Mouse (Mus musculus) small intestine, adult 2 months (tissue): Measurements from ENCODE around the gene Slc6a5.

Source experiments
- CTCF ChIP-seq: fragments of 200-500 bp; IDR thresholded peaks from 2 replicates; pipeline ENCODE4 v1.5.1; 2012; ENCODE audit warnings: low read depth, mild to moderate bottlenecking, control low read depth, inconsistent platforms, low read length, moderate library complexity, mixed read lengths; ENCODE audit not compliant: insufficient replicate concordance, insufficient read length; ENCODE audit errors: extremely low read depth
- POLR2A ChIP-seq: fragments of 200-500 bp; IDR thresholded peaks from 2 replicates; pipeline ENCODE4 v1.6.1; 2012; ENCODE audit warnings: low read depth, mild to moderate bottlenecking, control low read depth, inconsistent platforms, low read length, moderate library complexity

GRCm38 (mm10) chr7:49913164-49913563, 3.2 kb downstream of the Slc6a5 start:
- TF ChIP-seq POLR2A (no peak), CTCF (no peak)
